Mouse (Mus musculus): Measurements from ENCODE around the gene Specc1l.
"Not testable (repeated sequence)": the region's sequence is repeated elsewhere in the genome, so short reads cannot be mapped to it uniquely, and the experiment has no call there.

The Specc1l gene

DNA sequence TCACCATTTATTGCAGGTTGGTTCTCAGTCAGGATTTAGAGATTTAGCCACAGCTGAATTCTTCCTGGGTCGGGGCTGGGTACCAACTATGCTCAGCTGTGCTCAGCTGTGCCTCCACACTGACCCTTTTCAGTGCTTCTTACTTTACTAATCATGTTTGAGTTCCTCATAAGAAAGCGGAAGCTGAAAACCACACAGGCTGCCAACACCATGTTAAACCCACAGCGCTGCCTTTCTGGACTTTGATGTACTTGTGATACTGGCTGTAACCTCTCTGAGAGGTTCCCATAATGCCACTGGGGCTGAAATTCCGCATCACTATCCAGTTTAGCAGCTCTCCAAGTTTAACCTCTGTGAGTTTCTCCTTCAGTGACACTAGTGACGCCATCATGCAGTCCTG lies 70.8 kb downstream of the Specc1l start:
- DNase-seq (ENCODE audit: low spot score in 2 of 2): no peak

DNA sequence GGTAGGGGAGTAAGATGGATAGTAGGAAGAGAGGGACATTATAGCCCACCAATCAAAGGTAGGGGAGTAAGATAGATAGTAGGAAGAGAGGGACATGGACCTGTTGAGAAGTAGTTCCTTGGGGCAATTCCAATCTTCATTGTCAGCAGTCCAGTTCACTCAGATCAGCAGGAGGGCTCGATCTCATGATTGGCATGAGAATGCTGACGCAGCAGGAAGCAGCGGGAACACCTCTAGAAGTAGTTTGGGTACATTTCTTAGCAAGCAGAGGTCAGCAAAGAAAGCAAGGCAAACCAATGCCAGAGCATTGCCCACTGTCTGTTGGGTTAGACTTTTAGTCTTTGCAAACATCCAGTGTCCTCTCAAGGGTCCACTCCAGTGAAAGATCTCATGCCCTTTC lies 71.9 kb downstream of the Specc1l start:
- no peak for DNase-seq (ENCODE audit: low spot score in 2 of 2)

DNA sequence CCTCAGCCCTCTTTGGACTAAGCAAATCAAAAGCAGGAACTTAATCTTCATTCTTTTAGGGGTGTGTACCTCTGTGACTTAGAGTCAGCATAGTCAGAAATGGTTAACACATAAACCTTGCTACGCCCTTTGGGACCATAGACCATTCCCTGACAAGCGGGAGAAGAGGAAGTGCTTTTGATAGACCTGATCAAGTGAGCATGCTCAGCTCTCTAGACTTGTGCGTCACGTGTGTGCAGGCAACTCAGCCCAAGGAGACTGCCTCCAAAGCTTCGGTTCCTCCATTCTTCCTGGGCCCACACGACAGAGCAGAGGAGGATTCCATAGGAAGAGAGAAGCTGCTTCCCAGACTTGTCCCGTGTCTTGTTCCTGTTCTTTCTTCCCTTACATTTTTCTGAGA lies 76.7 kb downstream of the Specc1l start:
- DNase-seq (ENCODE audit: low spot score in 2 of 2): no peak

DNA sequence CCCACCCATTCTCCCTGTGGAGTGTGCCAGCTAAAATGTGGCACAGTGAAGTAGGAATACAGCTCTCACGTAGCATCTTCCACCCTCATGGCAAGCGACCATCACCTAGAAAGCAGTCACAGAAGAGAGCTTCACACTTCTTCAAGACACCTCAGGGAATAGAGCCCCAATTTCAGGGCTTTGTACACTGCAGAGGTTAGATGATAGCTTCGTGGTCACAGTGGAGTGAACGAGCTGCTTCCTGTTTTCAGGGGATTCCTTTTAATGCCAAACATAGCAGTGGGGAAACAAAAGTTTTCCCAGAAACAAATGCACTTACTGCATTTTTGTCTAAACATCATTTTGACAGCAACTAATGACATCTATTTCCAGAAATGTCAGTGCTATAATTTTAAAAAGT lies 77.5 kb downstream of the Specc1l start:
- DNase-seq (ENCODE audit: low spot score in 2 of 2): no peak

DNA sequence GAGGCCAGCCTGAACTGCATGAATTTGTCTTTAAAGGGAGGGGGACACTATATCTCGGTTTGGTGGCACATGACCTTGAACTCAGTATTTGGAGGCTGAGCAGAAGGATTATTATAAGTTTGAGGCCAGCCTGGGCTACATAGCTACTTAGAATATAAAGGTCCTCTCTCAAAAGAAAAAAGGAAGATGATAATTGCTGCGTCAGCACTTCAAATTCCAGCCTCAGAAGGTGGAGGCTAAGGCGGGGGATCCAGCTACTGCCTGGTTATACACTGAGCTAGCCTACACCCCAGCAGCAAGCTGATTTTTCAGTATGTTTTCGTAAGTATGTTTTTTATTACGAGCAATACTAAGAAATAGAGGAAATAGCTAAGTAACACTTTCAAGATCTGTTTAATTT lies 78.8 kb downstream of the Specc1l start:
- DNase-seq (ENCODE audit: low spot score in 2 of 2): no peak

DNA sequence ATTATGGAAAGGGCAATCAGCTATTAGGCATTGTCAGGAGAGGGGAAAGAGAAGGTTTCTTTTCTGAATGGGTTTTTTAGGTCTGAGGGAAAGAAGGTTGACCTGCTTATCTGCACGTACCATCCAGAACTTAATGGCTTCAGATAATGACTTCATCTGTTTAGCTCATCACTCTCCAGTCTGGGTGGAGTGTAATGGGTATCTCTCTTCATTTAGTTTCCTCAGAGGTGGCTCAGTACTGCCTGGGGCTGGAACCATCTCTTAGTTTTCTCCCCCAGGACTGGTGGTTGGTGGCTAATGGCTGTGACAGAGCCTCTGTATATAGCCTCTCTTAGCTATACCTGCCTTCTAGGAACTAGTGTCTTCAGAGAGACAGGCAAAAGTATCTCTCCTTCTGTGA lies 79.5 kb downstream of the Specc1l start:
- DNase-seq (ENCODE audit: low spot score in 2 of 2): no peak

DNA sequence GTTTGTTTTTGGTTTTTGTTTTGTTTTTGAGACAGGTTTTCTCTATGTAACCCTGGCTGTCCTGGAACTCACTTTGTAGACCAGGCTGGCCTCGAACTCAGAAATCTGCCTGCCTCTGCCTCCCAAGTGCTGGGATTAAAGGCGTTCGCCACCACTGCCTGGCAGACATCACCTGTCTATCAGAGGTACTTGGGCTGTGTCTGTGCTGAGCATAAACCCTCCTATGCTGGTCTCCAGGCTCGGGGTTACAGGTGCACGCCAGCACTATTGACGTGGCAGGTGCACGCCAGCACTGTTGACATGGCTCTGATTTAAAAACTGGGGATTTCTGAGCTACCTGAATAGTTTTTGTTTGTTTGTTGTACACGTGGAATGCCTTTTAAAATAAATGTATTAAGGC lies 80.3 kb downstream of the Specc1l start:
- DNase-seq (ENCODE audit: low spot score in 2 of 2): not testable (repeated sequence)

DNA sequence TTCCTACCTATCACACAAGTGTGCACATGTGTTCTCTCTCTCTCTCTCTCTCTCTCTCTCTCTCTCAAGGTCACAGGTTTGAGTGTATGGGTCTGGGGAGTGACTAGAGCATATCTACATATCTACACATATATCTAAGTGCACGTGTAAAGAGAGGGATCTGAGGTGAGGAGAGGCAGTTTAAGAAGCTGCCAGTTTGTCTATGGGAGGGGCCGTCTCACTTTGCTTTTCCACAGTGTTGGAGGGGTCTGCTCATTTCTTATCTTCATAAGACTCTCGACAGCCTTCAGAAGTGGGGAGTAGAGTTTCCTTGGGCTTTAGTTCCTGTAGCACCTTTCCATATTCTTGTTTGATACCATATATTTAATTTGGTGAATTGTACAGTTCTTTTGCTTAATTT lies 81.4 kb downstream of the Specc1l start:
- DNase-seq (ENCODE audit: low spot score in 2 of 2): no peak

DNA sequence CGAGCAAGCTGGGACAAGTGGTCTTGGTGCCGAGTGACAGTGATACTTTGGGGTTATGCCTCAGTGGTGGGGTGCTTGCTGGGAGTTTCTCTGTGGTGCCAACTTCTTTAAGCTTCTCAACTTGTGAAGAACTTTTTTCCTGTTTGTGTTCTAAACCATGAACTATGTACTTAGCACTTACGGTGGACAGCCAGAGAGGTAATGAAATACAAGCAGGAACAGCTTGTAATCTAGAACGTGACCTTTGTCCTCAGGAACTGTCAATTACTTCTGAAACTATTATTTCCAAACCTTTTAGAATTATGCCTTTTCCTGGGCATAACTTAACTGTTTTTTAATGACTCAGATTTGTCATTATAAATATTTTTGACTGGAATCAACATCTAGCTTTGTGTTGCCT lies 82.5 kb downstream of the Specc1l start:
- no peak for DNase-seq (ENCODE audit: low spot score in 2 of 2)

DNA sequence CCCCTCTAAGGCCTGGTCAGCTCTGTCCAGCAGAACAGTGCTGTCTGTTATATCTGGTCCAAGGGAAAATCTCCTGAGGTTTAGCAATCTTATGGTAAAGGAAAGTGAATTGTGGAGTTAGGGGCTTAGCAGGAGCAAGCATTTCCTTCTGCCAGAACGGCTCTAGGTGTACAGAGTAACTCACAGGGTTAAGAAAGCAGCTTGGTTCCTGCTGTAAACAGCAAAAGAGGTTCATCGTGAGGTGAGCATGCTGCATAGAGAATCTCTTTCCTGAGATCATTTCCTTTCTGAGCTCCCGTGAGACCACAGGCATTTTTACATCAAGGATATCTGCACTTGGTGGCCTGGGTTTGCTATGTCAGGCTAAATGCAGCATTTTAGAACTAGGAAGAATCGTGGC lies 83.1 kb downstream of the Specc1l start:
- DNase-seq (ENCODE audit: low spot score in 2 of 2): no peak

DNA sequence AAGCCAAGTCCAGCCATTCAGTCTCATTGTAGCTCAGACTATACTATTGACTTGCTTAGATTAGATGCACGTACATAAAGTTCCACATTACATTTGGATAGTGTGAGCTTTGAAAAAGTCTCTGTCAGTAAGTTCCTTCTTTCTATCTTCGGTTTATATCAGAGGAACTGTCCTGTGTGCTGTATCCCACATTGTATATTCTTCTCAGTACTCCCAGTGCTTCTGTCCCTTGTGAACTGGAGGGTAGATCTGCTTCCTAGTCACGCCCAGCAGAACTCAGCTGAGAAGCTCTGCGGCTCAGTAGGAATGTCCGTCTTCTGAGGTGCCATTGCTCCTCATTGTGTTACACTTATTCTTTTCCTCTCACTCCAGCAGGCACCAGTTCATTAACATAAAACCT lies 86.7 kb downstream of the Specc1l start:
- no peak for DNase-seq (ENCODE audit: low spot score in 2 of 2)

DNA sequence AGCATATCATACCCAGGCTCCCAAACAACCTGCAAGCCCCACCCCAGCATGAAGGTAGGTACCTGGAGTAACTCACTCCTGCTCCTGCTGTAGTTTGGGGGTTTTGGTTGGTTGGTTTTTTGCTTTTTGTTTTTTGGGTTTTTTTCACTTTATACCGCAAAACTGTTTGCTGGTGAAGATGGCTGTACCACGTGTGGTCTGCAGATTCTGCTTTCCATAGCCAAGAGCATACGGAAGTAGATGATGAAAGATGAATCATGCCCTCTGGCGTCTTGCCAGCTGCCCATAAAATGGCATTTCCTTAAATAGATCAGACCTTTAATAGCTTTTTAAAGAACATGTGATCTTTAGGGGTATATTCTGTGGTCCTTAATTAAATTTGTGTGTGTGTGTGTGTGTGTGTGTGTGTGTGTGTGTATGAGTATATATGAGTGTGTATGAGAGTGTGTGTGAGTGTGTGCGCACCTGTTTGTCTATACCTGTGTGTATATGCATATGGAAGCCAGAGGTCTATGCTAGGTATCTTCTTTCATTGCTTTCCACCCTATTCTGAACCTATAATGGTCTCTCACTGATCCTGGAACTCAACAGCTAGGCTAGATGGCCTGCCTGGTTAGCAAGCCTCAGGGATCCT lies 88.0 kb downstream of the Specc1l start:
- DNase-seq (ENCODE audit: low spot score in 2 of 2): peak in 1 of 2 experiments; percentile 36

DNA sequence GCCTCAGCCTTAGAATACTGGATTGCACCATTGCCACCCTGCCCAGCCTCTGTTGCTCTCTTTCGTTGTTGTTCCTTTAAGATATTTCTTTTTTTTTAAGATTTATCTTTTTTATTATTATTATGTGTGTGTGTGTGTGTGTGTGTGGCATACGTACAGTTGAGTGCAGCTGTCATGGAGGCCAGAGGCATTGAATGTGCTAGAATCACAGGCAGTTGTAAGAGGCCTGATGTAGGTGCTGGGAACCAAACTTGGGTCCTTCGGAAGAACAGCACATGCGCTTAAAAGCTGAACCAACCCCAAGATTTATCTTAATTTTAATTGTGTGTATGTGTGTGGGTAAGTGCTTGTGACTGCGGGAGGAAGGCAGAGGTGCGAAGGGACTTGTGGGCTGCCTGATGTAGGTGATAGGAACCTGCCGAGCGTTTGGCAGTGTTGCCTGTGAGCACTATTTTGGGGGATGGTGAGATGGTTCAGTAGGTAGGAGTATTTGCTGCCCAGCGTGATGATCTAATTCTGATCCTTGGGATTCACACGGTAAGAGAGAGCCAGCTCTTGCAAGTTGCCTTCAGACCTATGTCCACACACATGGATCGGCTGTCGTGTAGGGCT lies 89.4 kb downstream of the Specc1l start:
- peak in 1 of 2 experiments; percentile 11 for DNase-seq (ENCODE audit: low spot score in 2 of 2)

DNA sequence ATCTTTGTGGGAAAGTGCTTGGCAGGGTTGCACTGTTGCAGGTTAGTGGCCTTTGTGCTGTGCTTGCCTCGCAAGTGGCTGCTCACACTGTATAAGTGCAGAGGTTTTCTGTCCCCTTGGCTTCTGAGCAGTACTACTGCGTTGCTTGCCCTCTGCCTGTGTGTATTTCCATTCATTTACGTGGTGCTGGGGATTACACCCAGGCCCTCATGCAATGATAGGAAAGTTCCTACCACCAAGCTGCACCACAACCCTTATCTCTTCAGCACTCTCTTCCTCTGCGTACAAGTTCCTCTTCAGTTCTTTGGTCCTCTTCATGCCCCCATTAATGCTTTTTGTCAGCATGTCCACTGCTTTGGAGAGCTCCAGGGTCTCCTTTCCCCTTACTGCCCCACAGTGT lies 90.1 kb downstream of the Specc1l start:
- DNase-seq (ENCODE audit: low spot score in 2 of 2): peak in 1 of 2 experiments; percentile 7

DNA sequence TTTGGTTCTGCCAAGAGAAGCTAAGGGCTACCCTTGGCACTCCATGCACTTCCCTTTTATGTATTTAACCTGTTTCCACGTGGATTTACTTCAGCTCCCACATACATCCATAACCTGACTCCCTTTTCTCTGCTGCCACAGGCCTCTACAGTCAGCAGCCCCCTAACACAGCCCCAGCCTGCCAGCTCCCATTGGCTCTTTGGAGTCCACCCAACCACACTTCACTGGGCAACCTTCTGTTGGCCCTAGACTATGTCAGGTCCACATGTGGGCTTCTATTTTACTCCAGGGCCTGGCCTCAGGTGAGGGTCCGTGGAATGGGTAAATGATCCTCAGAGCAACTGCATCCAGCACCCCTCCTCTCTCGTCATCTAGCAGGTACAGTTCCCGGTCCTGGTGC lies 90.7 kb downstream of the Specc1l start:
- DNase-seq (ENCODE audit: low spot score in 2 of 2): no peak

DNA sequence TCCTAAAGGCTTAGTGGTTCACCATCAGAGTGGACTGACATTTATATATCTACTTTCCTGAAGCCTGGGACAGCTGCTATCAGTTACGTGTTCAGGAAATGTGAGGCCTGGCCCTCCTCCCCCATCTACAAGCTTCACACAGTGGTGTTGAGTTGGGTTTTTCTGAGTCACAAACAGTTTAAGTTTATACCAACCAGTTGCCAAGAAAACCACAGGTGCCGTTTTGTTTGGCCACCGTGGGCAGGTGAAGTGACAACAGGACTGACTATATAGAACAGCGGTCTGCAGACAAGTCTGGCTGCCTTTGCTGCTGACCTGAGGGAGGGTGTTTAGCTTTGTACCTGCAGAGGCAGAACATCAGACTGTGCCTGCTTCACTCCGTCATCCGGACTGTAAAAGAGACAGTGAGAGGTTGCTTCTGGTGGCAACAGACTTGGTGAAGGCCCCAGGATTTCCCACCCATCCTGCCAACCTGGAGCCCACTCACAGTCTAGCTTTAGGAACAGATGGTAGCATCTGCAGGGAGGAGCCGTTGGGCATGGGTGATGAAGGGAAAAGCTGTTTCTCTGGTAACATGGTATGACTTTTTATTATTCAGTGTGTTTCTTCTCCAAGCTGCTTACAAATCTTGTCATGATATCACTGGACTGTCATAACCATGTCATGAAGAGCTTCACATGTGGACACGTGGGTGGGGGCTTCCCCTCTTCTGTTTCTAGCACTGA lies 91.6 kb downstream of the Specc1l start:
- peak; percentile 79 to 86 for DNase-seq (ENCODE audit: low spot score in 2 of 2)

DNA sequence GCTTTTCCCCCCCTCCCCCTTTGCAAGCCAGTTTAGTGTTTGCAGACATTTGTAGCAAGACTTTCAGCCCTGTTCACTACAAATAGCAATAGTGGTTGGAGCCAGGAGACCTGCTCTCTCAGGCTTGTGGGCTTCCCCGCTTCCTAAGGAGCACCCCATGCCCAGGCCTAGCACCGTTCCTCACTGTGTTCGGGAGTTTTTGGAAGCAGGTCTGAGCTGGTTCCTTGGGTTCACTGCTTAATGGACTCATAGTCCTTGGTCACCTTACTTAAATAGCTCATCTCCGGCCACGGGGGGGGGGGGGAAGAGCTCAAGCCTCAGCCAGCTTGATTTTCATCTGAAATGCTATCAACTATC lies 92.2 kb downstream of the Specc1l start:
- DNase-seq (ENCODE audit: low spot score in 2 of 2): no peak

DNA sequence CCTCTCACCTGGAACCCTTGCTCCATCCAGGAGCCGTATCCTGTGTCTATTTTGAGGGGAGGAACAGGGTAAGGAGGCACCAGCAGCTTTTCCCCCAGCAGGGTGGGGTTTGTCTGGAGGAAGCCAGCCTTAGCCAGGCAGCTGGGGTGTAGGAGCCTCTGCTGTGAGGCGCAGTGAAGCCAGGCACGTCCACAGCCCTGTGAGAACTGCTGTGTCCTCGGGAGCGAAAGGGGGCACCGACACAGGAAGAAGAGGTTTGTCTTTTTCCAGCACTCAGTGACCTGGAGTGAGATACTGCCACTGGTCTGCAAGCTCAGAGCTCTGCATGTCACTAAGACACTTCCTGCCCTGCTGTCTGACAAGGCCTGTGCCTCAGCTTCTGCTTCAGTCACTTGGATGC lies 92.5 kb downstream of the Specc1l start:
- DNase-seq (ENCODE audit: low spot score in 2 of 2): no peak

DNA sequence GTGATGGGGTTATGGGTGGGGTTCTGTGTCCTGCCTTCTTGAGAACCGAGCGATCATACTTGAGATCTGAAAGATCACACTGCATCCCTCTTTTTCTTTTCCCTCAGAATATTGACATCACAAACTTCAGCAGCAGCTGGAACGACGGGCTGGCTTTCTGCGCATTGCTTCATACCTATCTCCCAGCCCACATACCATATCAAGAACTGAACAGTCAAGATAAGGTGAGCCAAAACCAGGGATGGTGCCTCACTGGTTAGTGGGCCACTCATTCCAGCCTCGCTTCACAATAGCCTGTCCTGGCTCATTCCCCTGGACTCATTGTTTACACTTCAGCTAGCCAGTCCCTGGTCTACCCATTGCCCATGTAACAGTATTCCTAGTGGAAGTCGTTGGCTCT lies 95.3 kb downstream of the Specc1l start:
- DNase-seq (ENCODE audit: low spot score in 2 of 2): no peak

DNA sequence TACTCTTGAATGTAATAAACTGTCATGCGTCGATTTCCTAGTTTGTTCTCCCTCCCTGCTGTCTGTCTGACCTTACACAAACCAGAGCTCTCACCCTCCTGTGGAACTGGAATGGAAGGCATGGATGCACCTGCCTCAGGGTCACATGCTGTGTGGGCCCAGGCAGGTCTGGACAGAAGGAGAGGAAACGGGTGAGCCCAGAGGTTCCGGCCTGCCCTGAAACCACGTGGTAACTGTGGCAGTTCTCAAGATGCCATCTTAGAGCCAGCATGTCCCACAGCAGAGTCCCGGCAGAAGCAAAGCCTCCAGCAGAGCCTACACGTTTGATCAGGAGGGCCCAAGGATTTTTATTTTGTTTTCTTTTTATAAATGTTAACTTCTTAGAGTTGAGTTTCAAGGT lies 100.5 kb downstream of the Specc1l start:
- DNase-seq (ENCODE audit: low spot score in 2 of 2): no peak

DNA sequence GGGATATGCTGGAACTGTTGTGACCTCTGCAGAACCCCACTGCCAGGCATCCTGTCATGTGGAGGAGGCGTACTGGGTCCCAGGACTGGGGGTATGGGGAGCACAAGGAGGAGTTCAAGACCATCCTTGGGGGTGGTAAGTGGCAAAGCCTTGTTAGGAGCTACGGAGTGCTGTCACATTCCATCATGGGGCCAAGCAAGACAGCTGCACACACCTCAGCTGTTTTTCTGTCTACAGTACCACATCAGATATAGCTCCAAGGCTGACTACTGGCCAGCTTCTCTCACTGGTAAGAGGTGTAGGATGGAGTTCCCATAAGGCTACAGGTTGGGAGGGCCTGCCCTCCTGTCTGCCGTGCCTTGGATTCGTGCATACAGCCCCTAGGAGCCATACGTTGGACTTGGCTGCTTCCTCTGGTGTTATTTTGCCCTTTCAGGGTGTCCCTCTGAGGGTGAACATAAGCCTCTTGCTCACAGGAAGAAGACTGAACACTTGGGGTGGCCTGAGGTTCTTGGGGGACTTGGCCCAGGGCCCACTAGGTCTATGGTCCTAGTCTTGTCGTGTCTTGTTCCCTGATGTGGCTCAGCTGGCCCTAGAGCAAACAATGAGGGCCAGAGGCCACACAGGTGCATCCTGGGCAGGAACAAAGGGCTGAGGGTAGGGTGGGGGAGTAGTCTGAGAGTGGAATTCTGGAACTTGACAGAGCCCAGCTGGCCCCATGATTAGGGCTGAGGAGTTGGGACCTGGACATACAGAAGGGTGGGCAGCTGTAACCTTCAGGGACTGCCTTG lies 102.5 kb downstream of the Specc1l start:
- no peak for DNase-seq (ENCODE audit: low spot score in 2 of 2)

DNA sequence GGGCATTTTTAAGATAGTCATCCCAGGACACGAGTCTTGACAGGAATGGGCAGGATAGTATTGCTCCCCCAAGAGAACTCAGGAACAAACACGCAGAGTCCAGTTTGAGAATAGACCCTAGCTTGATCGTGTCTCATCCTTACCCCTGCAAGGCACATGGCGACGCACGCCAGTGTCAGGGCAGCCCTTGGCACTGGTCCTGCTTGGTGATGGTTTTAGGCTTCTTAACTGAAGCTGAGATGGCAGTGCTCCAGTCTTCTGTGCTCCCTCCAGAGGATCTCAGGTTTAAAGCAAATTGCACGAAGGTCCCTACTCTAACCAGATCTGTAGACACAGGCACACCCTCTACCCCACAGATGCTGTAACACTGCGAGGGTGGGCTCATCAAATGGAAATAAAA lies 103.9 kb downstream of the Specc1l start:
- DNase-seq (ENCODE audit: low spot score in 2 of 2): peak; percentile 50 to 53

DNA sequence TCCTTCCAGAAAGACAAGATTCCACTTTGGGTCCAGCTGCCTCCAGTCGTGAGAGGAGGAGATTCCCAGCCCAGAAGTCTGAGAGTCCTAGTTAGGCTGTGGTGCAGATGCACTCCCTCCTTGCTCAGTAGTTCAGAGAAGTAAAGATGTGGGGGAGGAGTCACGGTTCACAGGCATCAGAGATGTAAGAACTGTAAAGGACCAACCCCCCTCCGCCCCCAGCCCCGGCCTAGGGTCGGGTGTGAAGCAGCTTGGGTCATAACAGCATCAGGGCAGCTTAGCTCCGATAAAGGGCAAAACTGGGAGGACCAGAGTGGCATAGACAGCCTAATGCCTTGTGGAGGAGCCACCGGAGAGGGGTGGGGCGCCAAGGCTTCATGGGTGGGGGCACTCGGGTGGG lies 104.6 kb downstream of the Specc1l start:
- no peak for DNase-seq (ENCODE audit: low spot score in 2 of 2)
